Mouse (Mus musculus): ENCODE data around the gene Mad2l1bp.

DNA sequence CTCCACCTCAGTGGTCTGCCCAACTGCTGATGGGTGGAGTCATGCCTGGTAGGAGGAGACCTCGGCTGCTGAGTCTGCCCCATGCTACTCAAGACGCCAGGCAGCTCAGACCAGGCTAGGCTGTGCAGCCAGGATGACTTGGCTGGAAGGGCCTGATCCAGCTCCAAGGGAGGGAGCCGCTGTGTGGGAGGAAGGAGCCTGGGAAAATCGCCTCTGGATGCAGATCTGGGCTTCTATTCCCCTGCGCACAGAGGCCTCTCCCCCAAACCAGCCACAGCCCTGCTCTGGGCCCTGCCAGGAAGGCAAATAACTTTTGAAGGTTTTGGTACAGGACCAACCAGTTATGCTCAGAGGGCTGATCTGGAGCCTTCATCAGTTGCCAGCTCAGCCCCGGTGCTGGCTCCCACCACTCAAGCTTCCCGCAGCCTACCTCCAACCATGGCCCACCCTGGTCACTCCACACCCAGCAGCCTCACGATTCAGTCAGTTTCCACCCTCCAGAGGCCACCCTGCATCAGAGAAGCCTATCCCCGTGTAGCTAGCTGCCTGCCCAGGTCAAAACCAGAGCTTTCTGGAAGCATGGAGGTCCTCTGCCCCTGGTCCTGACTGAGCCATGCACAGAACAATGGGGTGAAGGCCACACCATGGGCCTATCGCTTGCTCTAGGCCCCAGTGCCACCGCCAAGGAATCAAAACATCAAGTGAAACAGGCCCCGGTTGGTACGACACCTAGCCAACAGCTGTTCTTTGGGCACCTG lies 23.4 kb downstream of the Mad2l1bp start:
- no peak for TF ChIP-seq CTCF (IDR thresholded peaks at IDR 0.05; ENCODE audit: extremely low read depth, insufficient read depth, insufficient read length, insufficient replicate concordance)
- TF ChIP-seq POLR2A (IDR thresholded peaks at IDR 0.05; ENCODE audit: low read depth, low read length): no peak
